Mouse (Mus musculus): ENCODE data around the gene Ipo13. TPM values are rescaled to one million over a fixed set of nuclear protein-coding genes. Genes with fewer than 3 reads are reported as not detected.

Gene Ipo13
- total and polyA plus RNA-seq, 2 experiments from 2014 or later: 50.0 to 51.1 TPM

- DNase-seq (ENCODE audit: low spot score) (peak; percentile 39), ATAC-seq (no peak)
- H3K9me3 ChIP-seq (ENCODE audit: low read length): no peaks in the 10 kb centered on the region
- no peaks in the 10 kb centered on the region; the same call in 1 of the 2 replicates for H3K36me3 ChIP-seq (ENCODE audit: insufficient read depth, low read length)
- TF ChIP-seq CTCF (IDR thresholded peaks at IDR 0.05; ENCODE audit: low read depth): no peak
- H3K27me3 ChIP-seq (ENCODE audit: insufficient read depth, low read length): no peaks in the 10 kb centered on the region
- no peak overlapping the region for H3K9ac ChIP-seq (replicated peaks; ENCODE audit: low read length)
- H3K4me3 ChIP-seq (ENCODE audit: low read length): no peak overlapping the region
- H3K4me1 ChIP-seq (ENCODE audit: insufficient read depth, low read length): peaks cover 21% of the 10 kb centered on the region
- H3K4me2 ChIP-seq (ENCODE audit: low read depth, low read length): no peak overlapping the region
- no peak overlapping the region for H3K27ac ChIP-seq
- 40% methylated on average over 11 of the region's 11 CpGs for WGBS
Measured at GRCm38 (mm10) chr4:117845316-117845715, 69.5 kb downstream of the Ipo13 start.

Other genes with a start within 250 kb of the Ipo13 start
- 67.5 and 75.5 TPM in 2 replicates for gene Dmap1, start 232.7 kb downstream of the Ipo13 start, total RNA-seq (2014; rRNA removed)
- 76.5 and 81.4 TPM in 2 replicates for gene Dmap1, start 232.7 kb downstream of the Ipo13 start, polyA plus RNA-seq (2015; fragmentation: Nextera tagmentation; extraction: Ambion mirVana)
- not detected in 2 replicates for gene Gm12845, start 190.6 kb downstream of the Ipo13 start, total RNA-seq (2014; rRNA removed)
- not detected in 2 replicates for gene Gm12845, start 190.6 kb downstream of the Ipo13 start, polyA plus RNA-seq (2015; fragmentation: Nextera tagmentation; extraction: Ambion mirVana)
- gene Klf17, start 149.4 kb downstream of the Ipo13 start, total RNA-seq (2014; rRNA removed): not detected in 2 replicates
- not detected in 2 replicates for gene Klf17, start 149.4 kb downstream of the Ipo13 start, polyA plus RNA-seq (2015; fragmentation: Nextera tagmentation; extraction: Ambion mirVana)
- gene Slc6a9, start 80.5 kb downstream of the Ipo13 start, total RNA-seq (2014; rRNA removed): 107 and 132 TPM in 2 replicates
- gene Slc6a9, start 80.5 kb downstream of the Ipo13 start, polyA plus RNA-seq (2015; fragmentation: Nextera tagmentation; extraction: Ambion mirVana): 79.7 and 82.9 TPM in 2 replicates
- 2.0 and 3.4 TPM in 2 replicates for gene Ccdc24, start 42.4 kb downstream of the Ipo13 start, total RNA-seq (2014; rRNA removed)
- 1.7 and 2.2 TPM in 2 replicates for gene Ccdc24, start 42.4 kb downstream of the Ipo13 start, polyA plus RNA-seq (2015; fragmentation: Nextera tagmentation; extraction: Ambion mirVana)
- gene B4galt2, start 31.5 kb downstream of the Ipo13 start, total RNA-seq (2014; rRNA removed): 286 and 304 TPM in 2 replicates
- gene B4galt2, start 31.5 kb downstream of the Ipo13 start, polyA plus RNA-seq (2015; fragmentation: Nextera tagmentation; extraction: Ambion mirVana): 71.5 and 77.0 TPM in 2 replicates
- 579 and 615 TPM in 2 replicates for gene Atp6v0b, start 27.7 kb downstream of the Ipo13 start, total RNA-seq (2014; rRNA removed)
- 637 and 643 TPM in 2 replicates for gene Atp6v0b, start 27.7 kb downstream of the Ipo13 start, polyA plus RNA-seq (2015; fragmentation: Nextera tagmentation; extraction: Ambion mirVana)
- gene Dph2, start 23.0 kb downstream of the Ipo13 start, total RNA-seq (2014; rRNA removed): 21.2 and 24.8 TPM in 2 replicates
- 13.5 and 14.1 TPM in 2 replicates for gene Dph2, start 23.0 kb downstream of the Ipo13 start, polyA plus RNA-seq (2015; fragmentation: Nextera tagmentation; extraction: Ambion mirVana)
- 0.65 and 1.0 TPM in 2 replicates for gene Artn, start 14.8 kb upstream of the Ipo13 start, total RNA-seq (2014; rRNA removed)
- 0.48 and 0.59 TPM in 2 replicates for gene Artn, start 14.8 kb upstream of the Ipo13 start, polyA plus RNA-seq (2015; fragmentation: Nextera tagmentation; extraction: Ambion mirVana)
- gene St3gal3, start 219.9 kb upstream of the Ipo13 start, total RNA-seq (2014; rRNA removed): 50.2 and 50.9 TPM in 2 replicates
- 11.3 and 11.8 TPM in 2 replicates for gene St3gal3, start 219.9 kb upstream of the Ipo13 start, polyA plus RNA-seq (2015; fragmentation: Nextera tagmentation; extraction: Ambion mirVana)

All from hindbrain, postnatal 0 days (tissue).